Mouse (Mus musculus): ENCODE measurements around the gene Olfr1173.

The Olfr1173 gene

GRCm38 (mm10) chr2:88279775-88280174 is at the start of gene Olfr1173:
Olfr1173 (minus strand) TSS chr2:88279875.
- no peak for DNase-seq

- no peak for DNase-seq
Observed at GRCm38 (mm10) chr2:88327115-88327514, 47.4 kb upstream of the Olfr1173 start, which contains the start of gene Olfr1175-ps. Olfr1175-ps (minus strand) TSS chr2:88327215.

GRCm38 (mm10) chr2:88315035-88315434 is 35.4 kb upstream of the Olfr1173 start, which contains the start of gene Olfr1174-ps:
Olfr1174-ps (minus strand) TSS chr2:88315135.
- DNase-seq, result no peak

GRCm38 (mm10) chr2:88228234-88228633 is 51.4 kb downstream of the Olfr1173 start, which contains the start of gene Olfr1170:
Olfr1170 (minus strand) TSS chr2:88228334.
- no peak for DNase-seq
